Mouse (Mus musculus): ENCODE measurements at regions not wholly inside any gene's neighbourhood (a gene's known extent, or its start where the extent isn't known, plus 50 kb on each side); places are given as distances from the start of the nearest gene placed in this dataset.

DNA sequence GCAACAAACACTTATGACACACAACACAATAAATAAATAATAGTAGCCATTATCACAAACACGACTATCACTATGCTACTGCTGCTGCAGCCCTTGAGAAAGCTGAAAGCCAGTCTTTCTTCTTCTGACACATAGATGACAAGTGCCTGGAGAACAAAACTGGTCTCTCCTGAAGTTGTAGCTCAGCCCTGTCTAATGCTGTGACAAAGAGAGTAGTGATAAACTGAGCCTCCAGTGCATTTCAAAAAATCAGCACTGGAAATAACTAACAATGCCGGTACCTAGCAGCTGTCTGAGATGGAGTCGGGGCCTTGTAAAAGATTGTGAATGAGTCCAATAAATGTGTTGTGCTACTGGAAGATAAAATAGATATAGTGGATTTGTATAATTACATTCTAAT lies 320.3 kb upstream of the Acvr2a start:
- Histone ChIP-seq H3K9ac (ENCODE audit: insufficient read depth, low read depth, low read length, poor library complexity, severe bottlenecking) (no peak overlapping the region), H3K27ac (ENCODE audit: insufficient read depth, low read depth, low read length, poor library complexity, severe bottlenecking) (no peak overlapping the region), H3K4me3 (ENCODE audit: insufficient read depth in 1 of 2, low read depth in 1 of 2, low read length in 2 of 2, poor library complexity in 1 of 2, severe bottlenecking in 1 of 2) (no peak overlapping the region), H3K4me1 (ENCODE audit: control insufficient read depth in 2 of 2, insufficient read depth in 2 of 2, low read length in 2 of 2, poor library complexity in 1 of 2) (no peaks in the 10 kb centered on the region), H3K9me3 (ENCODE audit: control insufficient read depth, insufficient read depth, low read depth, low read length) (no peaks in the 10 kb centered on the region), H3K36me3 (ENCODE audit: control insufficient read depth, insufficient read depth, low read length, poor library complexity, severe bottlenecking) (no peaks in the 10 kb centered on the region)
- in situ Hi-C loops (cut with MboI; ENCODE audit: low sequenced_read_pairs in 2 of 2, unreplicated experiment in 2 of 2) = no loop called here
- no peak for DNase-seq (ENCODE audit: low read depth, low spot score)
- no peak for TF ChIP-seq CHD2 (IDR thresholded peaks at IDR 0.05; ENCODE audit: low read depth, low read length)
- TF ChIP-seq MAFK (IDR thresholded peaks at IDR 0.05; ENCODE audit: insufficient read depth, low read depth, low read length) = no peak
- no peak for TF ChIP-seq ZNF384 (IDR thresholded peaks at IDR 0.05; ENCODE audit: low read depth, low read length)
- TF ChIP-seq ZC3H11A (IDR thresholded peaks at IDR 0.05; ENCODE audit: borderline replicate concordance, low read depth, low read length) = no peak
- TF ChIP-seq HCFC1 (IDR thresholded peaks at IDR 0.05; ENCODE audit: borderline replicate concordance, insufficient read depth, low read length) = no peak

DNA sequence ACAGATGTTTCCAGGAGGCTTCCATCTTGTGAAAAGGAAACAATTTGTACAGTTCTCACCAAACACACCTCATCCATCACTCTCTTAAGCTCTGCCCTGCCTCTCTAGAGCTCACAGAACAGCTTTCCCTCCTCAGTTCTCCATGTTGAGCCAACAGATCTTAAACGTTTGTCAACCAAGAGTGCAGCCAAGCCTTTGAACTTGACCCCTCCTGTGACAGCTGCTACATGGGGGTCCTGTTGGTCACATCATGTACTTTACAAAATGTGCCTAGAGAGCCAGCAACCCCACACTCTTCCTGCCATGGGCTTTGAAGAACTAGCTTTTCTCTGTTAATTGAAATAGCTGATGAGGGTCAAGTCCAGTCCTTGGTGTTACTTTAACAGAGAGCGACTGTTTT lies 319.8 kb upstream of the Acvr2a start:
- Histone ChIP-seq H3K9ac (ENCODE audit: insufficient read depth, low read depth, low read length, poor library complexity, severe bottlenecking) (no peak overlapping the region), H3K4me3 (ENCODE audit: insufficient read depth in 1 of 2, low read depth in 1 of 2, low read length in 2 of 2, poor library complexity in 1 of 2, severe bottlenecking in 1 of 2) (no peak overlapping the region), H3K36me3 (ENCODE audit: control insufficient read depth, insufficient read depth, low read length, poor library complexity, severe bottlenecking) (no peaks in the 10 kb centered on the region), H3K4me1 (ENCODE audit: control insufficient read depth in 2 of 2, insufficient read depth in 2 of 2, low read length in 2 of 2, poor library complexity in 1 of 2) (no peaks in the 10 kb centered on the region), H3K9me3 (ENCODE audit: control insufficient read depth, insufficient read depth, low read depth, low read length) (no peaks in the 10 kb centered on the region), H3K27ac (ENCODE audit: insufficient read depth, low read depth, low read length, poor library complexity, severe bottlenecking) (no peak overlapping the region)
- no peak for DNase-seq (ENCODE audit: low read depth, low spot score)
- TF ChIP-seq MAFK (IDR thresholded peaks at IDR 0.05; ENCODE audit: insufficient read depth, low read depth, low read length) (no peak), ZNF384 (IDR thresholded peaks at IDR 0.05; ENCODE audit: low read depth, low read length) (no peak)
- in situ Hi-C loops (cut with MboI; ENCODE audit: low sequenced_read_pairs in 2 of 2, unreplicated experiment in 2 of 2) = no loop called here

DNA sequence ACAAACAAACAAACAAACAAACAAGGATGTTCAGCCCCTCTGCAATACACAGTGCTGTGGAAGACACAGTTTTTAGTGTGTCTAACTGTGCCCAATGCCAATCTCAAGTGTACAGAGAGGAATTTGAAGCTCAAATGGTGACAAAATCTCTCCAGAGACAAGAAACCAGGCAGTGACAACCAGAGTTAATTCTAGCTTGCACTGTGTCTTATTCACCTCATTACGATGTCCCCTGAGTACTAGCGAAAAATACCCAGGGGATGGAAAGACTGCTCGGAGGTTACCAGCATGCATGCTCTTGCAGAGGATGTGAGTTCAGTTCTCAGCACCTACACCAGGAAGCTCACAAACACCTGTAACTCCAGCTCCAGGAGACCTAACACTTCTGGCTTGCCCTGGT lies 319.3 kb upstream of the Acvr2a start:
- TF ChIP-seq ZNF384 (IDR thresholded peaks at IDR 0.05; ENCODE audit: low read depth, low read length) (no peak), ZC3H11A (IDR thresholded peaks at IDR 0.05; ENCODE audit: borderline replicate concordance, low read depth, low read length) (no peak), HCFC1 (IDR thresholded peaks at IDR 0.05; ENCODE audit: borderline replicate concordance, insufficient read depth, low read length) (no peak), MAFK (IDR thresholded peaks at IDR 0.05; ENCODE audit: insufficient read depth, low read depth, low read length) (no peak)
- in situ Hi-C loops (cut with MboI; ENCODE audit: low sequenced_read_pairs in 2 of 2, unreplicated experiment in 2 of 2) = no loop called here
- Histone ChIP-seq H3K27ac (ENCODE audit: insufficient read depth, low read depth, low read length, poor library complexity, severe bottlenecking) (no peak overlapping the region), H3K9me3 (ENCODE audit: control insufficient read depth, insufficient read depth, low read depth, low read length) (no peaks in the 10 kb centered on the region), H3K4me1 (ENCODE audit: control insufficient read depth in 2 of 2, insufficient read depth in 2 of 2, low read length in 2 of 2, poor library complexity in 1 of 2) (no peaks in the 10 kb centered on the region), H3K9ac (ENCODE audit: insufficient read depth, low read depth, low read length, poor library complexity, severe bottlenecking) (no peak overlapping the region), H3K36me3 (ENCODE audit: control insufficient read depth, insufficient read depth, low read length, poor library complexity, severe bottlenecking) (no peaks in the 10 kb centered on the region), H3K4me3 (ENCODE audit: insufficient read depth in 1 of 2, low read depth in 1 of 2, low read length in 2 of 2, poor library complexity in 1 of 2, severe bottlenecking in 1 of 2) (no peak overlapping the region)
- no peak for DNase-seq (ENCODE audit: low read depth, low spot score)

DNA sequence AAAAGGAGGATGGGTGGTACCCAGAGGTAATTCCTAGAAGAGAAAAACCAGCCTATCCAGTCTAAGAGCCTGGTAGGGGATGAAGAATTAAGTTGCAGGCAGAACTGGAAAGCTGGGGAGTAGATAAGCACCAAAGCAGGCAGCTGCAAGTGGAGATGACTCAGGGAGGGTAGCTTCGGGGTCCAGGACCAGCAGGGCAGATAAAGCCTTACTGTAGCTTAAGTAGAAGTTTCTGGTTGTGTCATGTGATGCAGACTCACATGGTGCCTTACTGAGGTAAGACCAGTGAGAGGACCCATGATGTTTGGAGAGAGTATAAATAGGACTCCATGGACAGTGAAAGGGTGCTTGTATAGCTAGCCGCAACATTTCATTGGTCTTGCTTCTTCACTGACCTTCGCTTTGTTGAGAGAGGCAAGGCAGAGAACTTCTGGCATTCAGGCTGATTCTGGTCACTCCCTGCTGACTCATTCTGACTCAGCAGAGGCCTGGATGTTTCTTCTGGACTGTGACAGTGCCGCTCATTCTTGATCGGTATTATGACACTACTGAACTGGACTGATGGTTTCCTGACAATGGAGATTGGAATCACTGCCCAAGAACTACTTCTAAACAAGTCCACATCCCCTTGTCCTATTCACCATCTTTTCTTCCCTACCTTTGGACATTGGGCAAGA lies 315.7 kb upstream of the Acvr2a start:
- Histone ChIP-seq H3K4me3 (ENCODE audit: insufficient read depth in 1 of 2, low read depth in 1 of 2, low read length in 2 of 2, poor library complexity in 1 of 2, severe bottlenecking in 1 of 2) (no peak overlapping the region), H3K9ac (ENCODE audit: insufficient read depth, low read depth, low read length, poor library complexity, severe bottlenecking) (no peak overlapping the region), H3K27ac (ENCODE audit: insufficient read depth, low read depth, low read length, poor library complexity, severe bottlenecking) (no peak overlapping the region), H3K36me3 (ENCODE audit: control insufficient read depth, insufficient read depth, low read length, poor library complexity, severe bottlenecking) (no peaks in the 10 kb centered on the region), H3K9me3 (ENCODE audit: control insufficient read depth, insufficient read depth, low read depth, low read length) (no peaks in the 10 kb centered on the region), H3K4me1 (ENCODE audit: control insufficient read depth in 2 of 2, insufficient read depth in 2 of 2, low read length in 2 of 2, poor library complexity in 1 of 2) (no peaks in the 10 kb centered on the region)
- DNase-seq (ENCODE audit: low read depth, low spot score) = no peak
- in situ Hi-C loops (cut with MboI; ENCODE audit: low sequenced_read_pairs in 2 of 2, unreplicated experiment in 2 of 2) = no loop called here
- TF ChIP-seq ZNF384 (IDR thresholded peaks at IDR 0.05; ENCODE audit: low read depth, low read length) (no peak), ZC3H11A (IDR thresholded peaks at IDR 0.05; ENCODE audit: borderline replicate concordance, low read depth, low read length) (no peak), HCFC1 (IDR thresholded peaks at IDR 0.05; ENCODE audit: borderline replicate concordance, insufficient read depth, low read length) (no peak), MAFK (IDR thresholded peaks at IDR 0.05; ENCODE audit: insufficient read depth, low read depth, low read length) (peak; percentile 48)

DNA sequence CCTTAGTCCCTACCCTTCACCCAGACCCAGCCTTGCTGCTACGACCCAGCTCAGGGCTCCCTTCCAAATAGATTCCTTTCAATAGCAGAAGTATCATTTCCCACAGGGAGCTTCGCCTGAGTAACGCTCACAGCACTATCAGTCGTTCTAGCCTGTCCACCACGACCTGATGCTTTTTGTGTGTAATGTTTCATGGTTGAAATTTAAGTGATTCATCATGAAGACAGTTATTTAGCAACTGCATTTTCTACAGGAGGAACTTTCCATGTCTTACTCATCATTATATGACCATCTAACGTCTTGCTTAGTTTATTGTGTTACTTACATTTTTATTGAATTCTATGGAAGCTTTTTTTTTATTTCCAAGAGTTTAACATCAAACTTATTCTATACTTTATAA lies 314.5 kb upstream of the Acvr2a start:
- Histone ChIP-seq H3K4me1 (ENCODE audit: control insufficient read depth in 2 of 2, insufficient read depth in 2 of 2, low read length in 2 of 2, poor library complexity in 1 of 2) (no peaks in the 10 kb centered on the region), H3K9me3 (ENCODE audit: control insufficient read depth, insufficient read depth, low read depth, low read length) (no peaks in the 10 kb centered on the region), H3K27ac (ENCODE audit: insufficient read depth, low read depth, low read length, poor library complexity, severe bottlenecking) (no peak overlapping the region), H3K36me3 (ENCODE audit: control insufficient read depth, insufficient read depth, low read length, poor library complexity, severe bottlenecking) (no peaks in the 10 kb centered on the region), H3K4me3 (ENCODE audit: insufficient read depth in 1 of 2, low read depth in 1 of 2, low read length in 2 of 2, poor library complexity in 1 of 2, severe bottlenecking in 1 of 2) (no peak overlapping the region), H3K9ac (ENCODE audit: insufficient read depth, low read depth, low read length, poor library complexity, severe bottlenecking) (no peak overlapping the region)
- TF ChIP-seq HCFC1 (IDR thresholded peaks at IDR 0.05; ENCODE audit: borderline replicate concordance, insufficient read depth, low read length) (no peak), ZNF384 (IDR thresholded peaks at IDR 0.05; ENCODE audit: low read depth, low read length) (no peak), ZC3H11A (IDR thresholded peaks at IDR 0.05; ENCODE audit: borderline replicate concordance, low read depth, low read length) (no peak), MAFK (IDR thresholded peaks at IDR 0.05; ENCODE audit: insufficient read depth, low read depth, low read length) (no peak), CHD2 (IDR thresholded peaks at IDR 0.05; ENCODE audit: low read depth, low read length) (no peak)
- in situ Hi-C loops (cut with MboI; ENCODE audit: low sequenced_read_pairs in 2 of 2, unreplicated experiment in 2 of 2) = no loop called here
- no peak for DNase-seq (ENCODE audit: low read depth, low spot score)
